Mouse (Mus musculus) C2C12 (cell line): Measurements from ENCODE around the gene Hoxb5.

Source experiments
- CEBPB ChIP-seq: IDR thresholded peaks from one replicate; pipeline ENCODE4 v1.6.1; 2011; ENCODE audit warnings: low read depth, mild to moderate bottlenecking, control low read depth, moderate library complexity
- CTCF ChIP-seq: IDR thresholded peaks from one replicate; pipeline ENCODE4 v1.5.1; 2011; ENCODE audit not compliant: control insufficient read depth, insufficient read depth, insufficient read length
- MAX ChIP-seq: IDR thresholded peaks from one replicate; pipeline ENCODE4 v1.6.1; 2011; ENCODE audit warnings: mild to moderate bottlenecking, control low read depth

- TF ChIP-seq CTCF (no peak), CEBPB (no peak), MAX (no peak)
Observed at GRCm38 (mm10) chr11:96281396-96281795, 21.7 kb upstream of the Hoxb5 start.
